Mouse (Mus musculus) erythroblast, embryonic 14.5 days (primary cell): ENCODE measurements around the gene Bcl6b. TPM values are rescaled to one million over a fixed set of nuclear protein-coding genes. Genes with fewer than 3 reads are reported as not detected.

Experiments
- H3K27me3 ChIP-seq: 2 replicates; pipeline ENCODE4 v1.6.1; 2012; ENCODE audit warnings: inconsistent platforms; ENCODE audit not compliant: control insufficient read depth
- H3K36me3 ChIP-seq: 2 replicates; pipeline ENCODE4 v1.6.1; 2012; ENCODE audit warnings: mild to moderate bottlenecking, inconsistent platforms; ENCODE audit not compliant: control insufficient read depth
- H3K4me1 ChIP-seq: 2 replicates; pipeline ENCODE4 v1.6.1; 2012; ENCODE audit warnings: inconsistent platforms; ENCODE audit not compliant: control insufficient read depth
- H3K4me3 ChIP-seq: replicated peaks from 2 replicates; pipeline ENCODE3; 2012; ENCODE audit warnings: moderate library complexity, mild to moderate bottlenecking, inconsistent platforms
- H3K9me3 ChIP-seq: 2 replicates; pipeline ENCODE4 v1.6.1; 2012; ENCODE audit warnings: low read length, inconsistent platforms, mixed read lengths; ENCODE audit not compliant: control insufficient read depth
- GATA1 ChIP-seq: IDR thresholded peaks from 2 replicates; pipeline ENCODE4 v1.6.1; 2012; ENCODE audit warnings: low read length, inconsistent platforms, mixed read lengths
- TAL1 ChIP-seq: IDR thresholded peaks from 3 replicates; pipeline ENCODE4 v1.6.1; 2012; ENCODE audit warnings: low read length, inconsistent platforms, mixed read lengths
- polyA plus RNA-seq: library from polyadenylated mRNA; stranded (reverse); fragments of >175 nt; gene quantifications from 2 replicates; pipeline ENCODE4 v1.2.3, GENCODE M21; 2012

Gene Bcl6b
- polyA plus RNA-seq, 1 experiment = 0.06 TPM

DNA sequence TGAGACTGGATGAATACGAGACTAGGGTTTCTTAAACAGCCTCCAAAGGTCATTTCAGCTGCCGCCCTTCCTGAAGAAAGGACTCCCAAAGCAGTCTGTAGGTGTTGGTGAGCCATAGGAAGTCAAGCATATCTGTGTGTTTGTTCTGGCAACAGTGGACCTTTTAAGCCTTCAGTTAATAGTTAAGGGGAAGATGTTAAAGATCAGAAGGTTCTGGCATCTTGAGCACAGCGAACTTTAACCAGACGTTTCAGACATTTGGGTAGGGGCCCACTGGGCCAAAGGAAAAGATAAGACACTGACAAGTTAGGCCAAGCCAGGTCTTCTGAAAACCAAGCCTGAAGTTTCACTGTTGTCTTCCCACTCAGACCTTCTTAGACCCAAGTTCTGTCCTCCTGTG, 11.6 kb downstream of the Bcl6b start:
- H3K4me3 ChIP-seq = no peak overlapping the region
- peaks cover 64% of the 10 kb centered on the region for H3K4me1 ChIP-seq
- H3K9me3 ChIP-seq = peaks cover 5% of the 10 kb centered on the region; the same call in 1 of the 2 replicates
- H3K27me3 ChIP-seq = peaks cover 37% of the 10 kb centered on the region
- TF ChIP-seq TAL1 = no peak
- no peak for TF ChIP-seq GATA1
- peaks cover 32% of the 10 kb centered on the region for H3K36me3 ChIP-seq

DNA sequence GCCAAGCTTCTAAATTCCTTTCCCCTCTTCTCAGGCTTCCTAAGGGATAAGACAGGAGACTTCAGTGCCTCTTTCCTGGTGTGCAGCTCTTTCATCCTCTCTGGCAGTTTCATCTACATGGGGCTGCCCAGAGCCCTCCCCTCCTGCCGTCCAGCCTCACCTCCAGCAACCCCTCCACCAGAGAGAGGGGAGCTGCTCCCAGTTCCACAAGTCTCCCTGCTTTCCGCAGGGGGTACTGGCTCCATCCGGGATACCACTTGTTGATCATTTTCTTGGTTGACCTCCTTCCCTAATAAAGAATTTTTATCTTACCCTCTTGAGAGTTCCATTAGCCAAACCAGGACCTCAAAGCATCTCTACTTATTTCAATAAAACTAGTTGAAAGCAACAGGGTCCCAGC, 13.5 kb downstream of the Bcl6b start:
- H3K36me3 ChIP-seq = peaks cover 27% of the 10 kb centered on the region
- H3K27me3 ChIP-seq = peaks cover 54% of the 10 kb centered on the region
- TF ChIP-seq GATA1 (no peak), TAL1 (no peak)
- H3K4me1 ChIP-seq = peaks cover 49% of the 10 kb centered on the region
- no peak overlapping the region for H3K4me3 ChIP-seq
- H3K9me3 ChIP-seq = peaks cover 5% of the 10 kb centered on the region; the same call in 1 of the 2 replicates

DNA sequence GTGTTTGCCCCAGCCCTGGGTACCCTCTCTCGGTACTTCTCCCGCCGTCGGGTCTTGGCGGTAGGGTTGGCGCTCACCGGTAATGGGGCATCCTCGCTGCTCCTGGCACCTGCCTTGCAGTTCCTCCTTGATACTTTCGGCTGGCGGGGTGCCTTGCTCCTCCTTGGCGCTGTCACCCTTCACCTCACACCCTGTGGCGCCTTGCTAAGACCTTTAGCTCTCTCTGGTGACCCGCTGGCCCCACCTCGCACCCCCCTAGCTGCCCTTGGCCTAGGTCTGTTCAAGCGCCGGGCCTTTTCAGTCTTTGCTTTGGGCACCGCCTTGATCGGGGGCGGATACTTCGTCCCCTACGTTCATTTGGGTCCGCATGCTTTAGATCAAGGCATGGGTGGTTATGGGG, 14.3 kb downstream of the Bcl6b start:
- Histone ChIP-seq H3K36me3 (peaks cover 27% of the 10 kb centered on the region), H3K4me3 (no peak overlapping the region), H3K4me1 (peaks cover 41% of the 10 kb centered on the region), H3K9me3 (peaks cover 5% of the 10 kb centered on the region; the same call in 1 of the 2 replicates), H3K27me3 (peaks cover 59% of the 10 kb centered on the region)
- no peak for TF ChIP-seq TAL1
- no peak for TF ChIP-seq GATA1

DNA sequence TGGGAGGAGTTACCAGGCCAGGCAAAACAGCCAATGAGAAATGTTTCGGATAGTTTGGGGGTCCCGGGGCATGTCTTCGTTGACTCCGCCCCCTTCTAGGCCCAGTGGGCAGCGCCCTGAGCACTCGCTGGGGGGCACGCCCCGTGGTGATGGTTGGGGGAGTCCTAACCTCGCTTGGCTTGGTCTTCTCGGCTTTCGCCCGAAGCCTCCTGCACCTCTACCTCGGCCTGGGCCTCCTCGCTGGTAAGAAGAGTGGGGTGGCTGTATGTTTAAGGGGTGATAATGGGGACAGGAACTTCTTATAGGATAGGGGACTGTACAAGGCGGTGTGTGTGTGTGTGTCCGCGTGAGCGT, 14.8 kb downstream of the Bcl6b start:
- Histone ChIP-seq H3K4me3 (no peak overlapping the region), H3K9me3 (peaks cover 5% of the 10 kb centered on the region; the same call in 1 of the 2 replicates), H3K36me3 (peaks cover 27% of the 10 kb centered on the region), H3K27me3 (peaks cover 59% of the 10 kb centered on the region), H3K4me1 (peaks cover 36% of the 10 kb centered on the region)
- no peak for TF ChIP-seq TAL1

DNA sequence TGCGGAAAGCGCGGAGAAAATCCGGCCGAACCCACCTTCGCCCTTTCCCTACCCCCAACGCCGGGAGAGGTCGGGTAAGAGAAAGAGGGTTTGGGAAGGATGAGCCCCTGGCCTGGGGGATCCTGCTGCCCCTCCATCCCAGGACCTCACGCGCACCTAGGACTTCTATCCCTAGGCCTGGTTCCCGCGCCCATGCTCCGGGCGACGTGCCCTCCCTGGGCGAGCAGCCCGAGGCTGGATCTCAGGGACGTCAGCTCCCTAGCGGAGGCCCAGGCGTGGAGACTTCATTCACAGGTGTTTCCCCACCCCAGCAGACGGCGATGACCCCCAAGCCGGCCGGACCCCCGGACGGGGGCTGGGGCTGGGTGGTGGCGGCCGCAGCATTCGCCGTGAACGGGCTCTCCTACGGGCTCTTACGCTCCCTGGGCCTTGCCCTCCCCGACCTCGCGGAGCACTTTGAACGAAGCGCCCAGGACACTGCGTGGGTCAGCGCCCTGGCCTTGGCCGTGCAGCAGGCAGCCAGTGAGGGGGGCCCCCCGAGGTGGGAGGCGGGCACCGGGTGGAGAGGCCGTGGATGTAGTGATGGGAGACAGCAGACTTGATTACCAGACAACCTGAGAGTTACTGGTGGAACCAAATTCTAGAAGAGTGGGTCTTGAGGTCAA, 15.3 kb downstream of the Bcl6b start:
- Histone ChIP-seq H3K4me3 (peak overlapping the region; percentile 13), H3K36me3 (peaks cover 27% of the 10 kb centered on the region), H3K27me3 (peaks cover 59% of the 10 kb centered on the region), H3K9me3 (peaks cover 5% of the 10 kb centered on the region; the same call in 1 of the 2 replicates), H3K4me1 (peaks cover 31% of the 10 kb centered on the region)
- TF ChIP-seq TAL1 = no peak
- no peak for TF ChIP-seq GATA1

DNA sequence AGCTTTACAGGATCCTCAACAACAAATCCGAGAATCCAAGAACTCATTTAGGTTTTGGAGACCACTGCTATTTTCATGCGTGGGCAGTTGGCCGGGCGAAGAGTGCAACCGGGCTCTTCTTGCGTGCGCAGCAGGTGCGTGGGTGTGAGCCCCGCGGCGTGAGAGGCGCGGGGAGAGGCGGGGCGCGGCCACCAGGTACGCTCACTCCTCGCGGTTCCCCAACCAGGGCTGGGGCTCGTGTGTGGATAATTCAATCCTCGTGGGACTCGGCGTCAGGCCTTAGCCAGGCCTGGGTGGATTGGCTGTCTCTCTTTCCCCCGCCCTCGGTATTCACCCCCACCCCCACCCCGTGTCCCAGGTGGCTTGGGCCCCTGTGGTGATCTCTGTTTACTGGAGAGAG, 15.9 kb downstream of the Bcl6b start:
- H3K27me3 ChIP-seq = peaks cover 59% of the 10 kb centered on the region
- H3K4me3 ChIP-seq = no peak overlapping the region
- H3K9me3 ChIP-seq = peaks cover 5% of the 10 kb centered on the region; the same call in 1 of the 2 replicates
- no peak for TF ChIP-seq GATA1
- peaks cover 22% of the 10 kb centered on the region for H3K36me3 ChIP-seq
- peaks cover 25% of the 10 kb centered on the region for H3K4me1 ChIP-seq

DNA sequence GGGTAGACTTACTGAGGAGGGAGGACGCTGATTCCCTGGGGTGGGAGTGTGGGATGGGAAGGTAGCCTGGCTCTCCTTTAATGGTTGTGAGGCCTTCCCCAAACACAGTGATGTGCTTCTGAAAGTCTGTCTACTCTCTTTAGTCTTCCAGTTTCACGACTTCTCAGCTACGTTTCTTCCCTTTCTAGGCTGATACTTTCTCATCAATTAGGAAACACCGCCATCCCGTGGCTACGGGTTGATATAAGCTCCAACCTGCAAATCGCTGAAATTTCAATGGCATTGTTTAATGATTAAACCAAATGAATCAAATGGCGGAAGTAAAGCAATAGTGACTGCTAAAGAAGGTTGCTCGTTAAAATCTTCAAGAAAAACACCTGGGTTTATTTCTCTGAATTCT, 16.7 kb downstream of the Bcl6b start:
- H3K27me3 ChIP-seq = peaks cover 59% of the 10 kb centered on the region
- TF ChIP-seq GATA1 = no peak
- TF ChIP-seq TAL1 = no peak

DNA sequence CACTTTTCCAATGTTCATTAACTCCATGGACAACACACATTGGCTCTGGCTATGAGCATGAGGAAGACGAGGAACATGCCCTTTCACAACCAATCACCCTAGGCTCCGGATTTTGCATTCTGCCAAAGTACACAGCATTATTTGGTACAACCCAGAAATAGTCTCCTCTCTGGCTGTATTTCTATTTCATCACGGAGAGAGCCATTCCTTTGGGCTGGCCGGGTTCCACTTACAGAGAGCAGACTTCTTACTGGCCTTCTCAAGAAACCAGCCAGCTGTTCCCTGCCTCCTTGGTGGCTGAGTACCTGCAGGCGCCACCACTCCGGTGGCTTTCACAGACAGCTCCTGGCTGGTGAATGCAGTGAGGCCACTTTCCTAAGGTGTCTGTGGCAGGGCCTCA, 17.2 kb downstream of the Bcl6b start, which contains the start of gene Slc16a11:
Gene Slc16a11 (plus strand): TSS at position 330 of the 400 bp plus-strand sequence.
- peaks cover 12% of the 10 kb centered on the region for H3K4me1 ChIP-seq
- H3K9me3 ChIP-seq = peaks cover 5% of the 10 kb centered on the region; the same call in 1 of the 2 replicates
- H3K27me3 ChIP-seq = peaks cover 59% of the 10 kb centered on the region
- no peak within 1 kb of the TSS for H3K4me3 ChIP-seq
- TF ChIP-seq TAL1 (no peak), GATA1 (no peak)
- H3K36me3 ChIP-seq = peaks cover 9% of the 10 kb centered on the region

More for the DNA sequence above, 16.7 kb downstream of the Bcl6b start:
- Histone ChIP-seq H3K4me3 (no peak overlapping the region), H3K9me3 (peaks cover 5% of the 10 kb centered on the region; the same call in 1 of the 2 replicates), H3K36me3 (peaks cover 13% of the 10 kb centered on the region), H3K4me1 (peaks cover 17% of the 10 kb centered on the region)

DNA sequence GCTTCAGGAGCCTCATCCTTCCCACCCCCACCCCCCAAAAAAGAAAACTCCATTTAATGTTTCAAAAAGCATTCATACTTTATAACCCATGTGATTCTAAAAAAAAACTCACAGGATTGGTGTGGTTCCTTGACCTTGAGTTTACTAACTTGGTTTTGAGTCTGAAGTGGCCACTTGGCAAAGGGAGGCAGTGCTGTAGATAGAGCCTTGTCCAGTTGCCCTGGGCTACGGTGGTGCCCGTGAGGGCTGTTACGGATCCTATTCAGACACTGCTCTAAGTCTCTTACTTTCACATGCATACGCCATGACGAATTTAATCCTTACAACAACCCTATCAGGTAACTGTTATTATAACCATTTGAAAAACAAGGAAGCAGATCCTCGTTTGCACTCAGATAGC, 17.6 kb downstream of the Bcl6b start:
- no peak for TF ChIP-seq TAL1
- peaks cover 12% of the 10 kb centered on the region for H3K4me1 ChIP-seq
- peaks cover 5% of the 10 kb centered on the region; the same call in 1 of the 2 replicates for H3K9me3 ChIP-seq
- H3K4me3 ChIP-seq = no peak overlapping the region
- peaks cover 59% of the 10 kb centered on the region for H3K27me3 ChIP-seq
- H3K36me3 ChIP-seq = peaks cover 5% of the 10 kb centered on the region

DNA sequence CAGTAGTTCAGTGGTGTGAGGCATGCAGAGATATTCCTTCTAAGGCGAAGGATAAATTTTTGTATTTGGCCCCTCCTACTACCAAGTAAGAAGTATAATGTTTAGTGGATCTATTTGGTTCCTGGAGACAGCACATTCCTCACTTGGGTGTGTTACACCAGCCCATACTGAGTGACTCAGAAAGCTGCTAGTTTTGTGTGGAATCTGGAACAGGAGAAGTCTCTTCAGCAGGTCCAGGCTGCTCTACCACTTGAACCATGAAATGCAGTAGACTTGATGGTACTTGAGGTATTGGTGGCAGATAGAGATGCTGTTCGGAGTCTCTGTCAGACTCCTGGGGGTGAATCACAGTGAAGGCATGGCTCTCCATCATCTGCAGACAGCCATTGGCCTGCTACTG, 18.9 kb downstream of the Bcl6b start:
- H3K4me1 ChIP-seq = peaks cover 12% of the 10 kb centered on the region
- no peaks in the 10 kb centered on the region for H3K36me3 ChIP-seq
- H3K9me3 ChIP-seq = peaks cover 5% of the 10 kb centered on the region; the same call in 1 of the 2 replicates
- no peak overlapping the region for H3K4me3 ChIP-seq
- peaks cover 53% of the 10 kb centered on the region for H3K27me3 ChIP-seq
- no peak for TF ChIP-seq TAL1
- no peak for TF ChIP-seq GATA1
